Comparison of ENCODE assay signal across 11 mouse cellular contexts in genomic region chr14:33521538-33521937, GRCm38 (mm10). TPM values are rescaled to one million over a fixed set of nuclear protein-coding genes. Genes with fewer than 3 reads are reported as not detected.
DNase-seq lines count a peak whose midpoint lies in the region; ATAC-seq lines count a peak whose summit lies in the region.
"Had no signal": no experiment of that assay in that cellular context is flagged by ENCODE, and none has a peak within 500 bp of the region (broad histone marks: within the 10 kb centered on the region; RNA-seq: fewer than 3 reads in every experiment).

No protein-coding gene starts in this region.

- H3K4me3 ChIP-seq in forebrain, embryonic 15.5 days, result no peak overlapping the region
- H3K4me3 ChIP-seq in forebrain, embryonic 10.5 days, result no peak overlapping the region
- H3K4me3 ChIP-seq: limb, embryonic 12.5 days; megakaryocyte, embryonic 14.5 days had no signal

- H3K27ac ChIP-seq in forebrain, embryonic 15.5 days (replicated peaks), result peak overlapping the region; percentile 31; the same call in 1 of the 2 replicates
- H3K27ac ChIP-seq in forebrain, embryonic 10.5 days, result no peak overlapping the region
- H3K27ac ChIP-seq: limb, embryonic 12.5 days had no signal

- no peaks in the 10 kb centered on the region for H3K9me3 ChIP-seq in forebrain, embryonic 15.5 days
- H3K9me3 ChIP-seq in forebrain, embryonic 10.5 days, result no peaks in the 10 kb centered on the region
- H3K9me3 ChIP-seq: limb, embryonic 12.5 days; megakaryocyte, embryonic 14.5 days had no signal

- H3K27me3 ChIP-seq in forebrain, embryonic 15.5 days, result no peaks in the 10 kb centered on the region
- no peaks in the 10 kb centered on the region for H3K27me3 ChIP-seq in forebrain, embryonic 10.5 days (ENCODE audit: poor library complexity, severe bottlenecking)
- H3K27me3 ChIP-seq: limb, embryonic 12.5 days had no signal

- 25% methylated on average over 3 of the region's 3 CpGs for WGBS in forebrain, embryonic 15.5 days
- 72% methylated on average over 3 of the region's 3 CpGs for WGBS in forebrain, embryonic 10.5 days

- DNase-seq in forebrain, embryonic 10.5 days (ENCODE audit: extremely low spot score, low spot score), result no peak
- peak; percentile 27 to 51 for DNase-seq in cerebellum, postnatal 36 days
- DNase-seq in layer of hippocampus, postnatal 25 days (ENCODE audit: extremely low spot score in 1 of 2, low spot score in 1 of 2), result peak; percentile 55 to 59
- peak; percentile 85 to 86 for DNase-seq in right cerebral cortex, postnatal 10 days (ENCODE audit: low spot score in 2 of 2)
- no peak for DNase-seq in ovary, postnatal 10 days (ENCODE audit: low spot score)
- DNase-seq in Muller cell, postnatal 12 days (ENCODE audit: inconsistent ontology term), result no peak
- no peak for DNase-seq in B cell, adult 2 months

- no peaks in the 10 kb centered on the region for H3K36me3 ChIP-seq in forebrain, embryonic 15.5 days
- H3K36me3 ChIP-seq in forebrain, embryonic 10.5 days (replicated peaks), result no peaks in the 10 kb centered on the region
- H3K36me3 ChIP-seq: limb, embryonic 12.5 days had no signal

- H3K4me1 ChIP-seq in forebrain, embryonic 15.5 days, result peaks cover 20% of the 10 kb centered on the region
- H3K4me1 ChIP-seq in forebrain, embryonic 10.5 days, result no peaks in the 10 kb centered on the region
- H3K4me1 ChIP-seq: limb, embryonic 12.5 days had no signal

- no peak overlapping the region for H3K9ac ChIP-seq in forebrain, embryonic 15.5 days (replicated peaks)
- H3K9ac ChIP-seq: limb, embryonic 12.5 days had no signal

- H3K4me2 ChIP-seq in forebrain, embryonic 15.5 days (replicated peaks), result no peak overlapping the region
- H3K4me2 ChIP-seq: heart, embryonic 11.5 days; limb, embryonic 12.5 days had no signal

- no peak for ATAC-seq in forebrain, embryonic 15.5 days (replicated peaks)

RNA-seq across cellular contexts. Expression of gene Frmpd2, which starts 50.0 kb away (rescaled TPM):
- 0.03 and 0.04 TPM in 2 replicates for polyA plus RNA-seq in forebrain, embryonic 15.5 days (2015; fragmentation: Nextera tagmentation; extraction: Ambion mirVana)
- polyA plus RNA-seq in forebrain, embryonic 10.5 days (2016; fragmentation: Nextera tagmentation; extraction: Ambion mirVana), result not detected in 2 replicates
- under 1 TPM; 0.25 to 0.70 TPM for total RNA-seq in layer of hippocampus, postnatal 25 days (2021)
- polyA plus RNA-seq: limb, embryonic 12.5 days had no signal

Comparison
In these comparisons a context has a peak if more than half of its experiments do, and no peak if none do; other contexts are left out.
1. DNase-seq: peak in cerebellum, postnatal 36 days (2 of 2), layer of hippocampus, postnatal 25 days (2 of 2) and right cerebral cortex, postnatal 10 days (2 of 2); none in forebrain, embryonic 10.5 days (single experiment), ovary, postnatal 10 days (single experiment), Muller cell, postnatal 12 days (single experiment) and B cell, adult 2 months (0 of 2).